Mouse (Mus musculus) layer of hippocampus, postnatal 14 days (tissue): ENCODE data around the gene Ppme1. TPM values are rescaled to one million over a fixed set of nuclear protein-coding genes. Genes with fewer than 3 reads are reported as not detected.

Source experiments
- DNase-seq, 2 experiments: peaks; one replicate each; pipeline ENCODE4 v3.0.0; 2021 to 2022; ENCODE audit warnings: low spot score in 2 of 2, mixed read lengths in 1 of 2
- long read RNA-seq, 2 experiments: library from polyadenylated mRNA; stranded (forward); transcript quantifications; one replicate each; pipeline ENCODE4 v2.0.0; 2021
- total RNA-seq, 2 experiments: library from RNA; stranded (reverse); gene quantifications; 2 replicates each; pipeline ENCODE4 v1.2.3; 2021

Gene Ppme1
- 100 to 1,000 TPM; 134 to 142 TPM for total RNA-seq
- long read RNA-seq, experiment 1, transcript Ppme1-201 (14 exons, 2,772 nt), result major isoform, 167 of 187 reads
- long read RNA-seq, experiment 1, partial matches to known transcripts, result 9 of 187 reads
- long read RNA-seq, experiment 1, other reads (novel, unspliced or antisense), result 9 of 187 reads
- long read RNA-seq, experiment 2, transcript Ppme1-201 (14 exons, 2,772 nt), result major isoform, 183 of 217 reads
- long read RNA-seq, experiment 2, partial matches to known transcripts, result 9 of 217 reads
- long read RNA-seq, experiment 2, other reads (novel, unspliced or antisense), result 24 of 217 reads

- DNase-seq, result peak; percentile 98 to 100
Observed at GRCm38 (mm10) chr7:100371495-100372451, at the start of gene Ppme1, which contains the start of gene C2cd3. Ppme1 (minus strand) TSS chr7:100372307. C2cd3 (plus strand) TSS chr7:100372233.

GRCm38 (mm10) chr7:100408684-100409083 is 36.6 kb upstream of the Ppme1 start:
- DNase-seq, result no peak

- no peak for DNase-seq
Observed at GRCm38 (mm10) chr7:100407677-100408076, 35.6 kb upstream of the Ppme1 start.

GRCm38 (mm10) chr7:100402715-100403114 is 30.6 kb upstream of the Ppme1 start:
- no peak for DNase-seq

- DNase-seq, result no peak
Observed at GRCm38 (mm10) chr7:100400899-100401539, 28.9 kb upstream of the Ppme1 start.

- no peak for DNase-seq
Observed at GRCm38 (mm10) chr7:100399231-100399913, 27.3 kb upstream of the Ppme1 start.

GRCm38 (mm10) chr7:100392265-100392664 is 20.2 kb upstream of the Ppme1 start:
- peak in 1 of 2 experiments; percentile 10 for DNase-seq

- no peak for DNase-seq
Observed at GRCm38 (mm10) chr7:100390166-100390565, 18.1 kb upstream of the Ppme1 start.

GRCm38 (mm10) chr7:100388174-100388573 is 16.1 kb upstream of the Ppme1 start:
- no peak for DNase-seq

GRCm38 (mm10) chr7:100383207-100383606 is 11.1 kb upstream of the Ppme1 start:
- DNase-seq, result no peak

- DNase-seq, result no peak
Observed at GRCm38 (mm10) chr7:100381161-100381560, 9.1 kb upstream of the Ppme1 start.

- DNase-seq, result no peak
Observed at GRCm38 (mm10) chr7:100378257-100378656, 6.2 kb upstream of the Ppme1 start.

GRCm38 (mm10) chr7:100372452-100372980 is 409 bp upstream of the Ppme1 start:
- DNase-seq, result no peak

GRCm38 (mm10) chr7:100364888-100365287 is 7.2 kb downstream of the Ppme1 start:
- no peak for DNase-seq

- DNase-seq, result no peak
Observed at GRCm38 (mm10) chr7:100363162-100363561, 8.9 kb downstream of the Ppme1 start.

GRCm38 (mm10) chr7:100357856-100358255 is 14.3 kb downstream of the Ppme1 start:
- no peak for DNase-seq

- no peak for DNase-seq
Observed at GRCm38 (mm10) chr7:100356768-100357167, 15.3 kb downstream of the Ppme1 start.

GRCm38 (mm10) chr7:100356324-100356723 is 15.8 kb downstream of the Ppme1 start:
- DNase-seq, result no peak

- DNase-seq, result no peak
Observed at GRCm38 (mm10) chr7:100354984-100355383, 17.1 kb downstream of the Ppme1 start.

GRCm38 (mm10) chr7:100335921-100336320 is 36.2 kb downstream of the Ppme1 start:
- no peak for DNase-seq

GRCm38 (mm10) chr7:100331269-100331668 is 40.8 kb downstream of the Ppme1 start:
- DNase-seq, result no peak
